Mouse (Mus musculus) left cerebral cortex, adult 18-20 months (tissue): ENCODE results near the gene Wnt10b. TPM values are rescaled to one million over a fixed set of nuclear protein-coding genes. Genes with fewer than 3 reads are reported as not detected.

Source experiments
- DNase-seq, 2 experiments: peaks; one replicate each; pipeline ENCODE4 v3.0.0; 2021 to 2022; ENCODE audit warnings: low spot score in 2 of 2, mixed read lengths in 1 of 2
- total RNA-seq, 2 experiments: library from RNA; stranded (reverse); gene quantifications; 2 replicates each; pipeline ENCODE4 v1.2.3; 2021

Gene Wnt10b
- total RNA-seq, 2 experiments from 2014 or later, result 0.63 to 1.1 TPM

DNA sequence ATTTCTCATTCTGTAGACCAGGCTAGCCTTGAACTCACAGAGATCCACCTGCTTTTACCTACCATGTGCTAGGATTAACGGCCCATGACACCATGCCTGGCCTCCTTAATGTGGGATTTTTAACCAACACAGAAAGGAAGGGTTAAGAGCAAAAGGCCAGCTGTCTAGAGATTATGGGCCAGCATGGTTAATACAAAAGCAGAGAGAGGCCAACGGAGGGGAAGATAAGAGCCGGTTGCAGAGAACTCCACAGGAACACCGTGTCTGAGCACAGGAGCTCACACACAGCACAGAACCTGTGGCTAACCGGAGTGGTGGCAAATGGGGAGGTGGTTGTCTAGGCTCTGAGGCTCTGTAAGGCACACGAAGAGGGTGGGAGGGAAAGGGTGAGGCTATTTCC is 44.6 kb downstream of the Wnt10b start:
- no peak for DNase-seq

DNA sequence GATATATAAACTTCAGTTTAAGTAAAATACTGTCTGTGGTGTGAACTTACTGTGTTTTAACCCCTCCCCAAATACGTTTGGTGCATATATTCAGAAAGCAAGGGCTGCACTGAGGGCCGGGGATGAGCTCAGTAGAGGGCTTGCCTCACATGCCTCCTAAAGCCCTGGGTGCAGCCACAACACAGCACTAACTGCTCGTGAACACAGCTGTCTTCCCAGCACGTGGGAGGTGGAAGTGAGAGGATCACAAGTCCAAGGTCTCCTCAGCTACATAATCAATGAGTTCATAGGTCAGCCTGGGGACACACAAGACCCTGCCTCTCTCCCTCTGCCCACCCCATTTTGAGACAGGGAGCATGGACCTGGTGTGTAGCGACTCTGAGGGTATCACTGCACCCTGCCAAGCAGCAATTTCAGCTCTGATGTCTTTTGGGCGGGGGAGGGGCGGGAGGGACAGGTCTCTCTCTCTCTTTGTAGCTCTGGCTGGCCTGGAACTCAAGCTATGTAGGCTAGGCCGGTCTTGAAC is 45.9 kb downstream of the Wnt10b start:
- no peak for DNase-seq

DNA sequence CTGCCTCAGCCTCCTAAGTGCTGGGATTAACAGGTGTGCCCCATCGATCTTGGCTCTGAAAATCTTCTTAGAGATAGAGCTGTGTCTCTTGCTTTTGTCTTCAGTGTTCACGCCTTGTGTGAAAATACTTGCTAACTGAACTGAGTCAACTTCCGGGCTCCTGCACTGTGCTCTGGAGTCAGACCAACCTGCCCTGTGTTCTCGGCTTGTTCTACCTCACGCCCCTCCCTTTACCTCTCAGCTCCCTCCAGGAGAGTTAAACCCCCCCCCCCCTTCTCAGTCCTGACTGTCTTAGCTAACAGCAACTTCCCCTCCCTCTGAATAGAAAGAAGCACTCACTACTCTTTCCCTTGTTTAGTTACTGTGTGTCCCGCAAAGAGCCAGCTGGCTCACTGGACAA is 47.2 kb downstream of the Wnt10b start:
- DNase-seq, result no peak

DNA sequence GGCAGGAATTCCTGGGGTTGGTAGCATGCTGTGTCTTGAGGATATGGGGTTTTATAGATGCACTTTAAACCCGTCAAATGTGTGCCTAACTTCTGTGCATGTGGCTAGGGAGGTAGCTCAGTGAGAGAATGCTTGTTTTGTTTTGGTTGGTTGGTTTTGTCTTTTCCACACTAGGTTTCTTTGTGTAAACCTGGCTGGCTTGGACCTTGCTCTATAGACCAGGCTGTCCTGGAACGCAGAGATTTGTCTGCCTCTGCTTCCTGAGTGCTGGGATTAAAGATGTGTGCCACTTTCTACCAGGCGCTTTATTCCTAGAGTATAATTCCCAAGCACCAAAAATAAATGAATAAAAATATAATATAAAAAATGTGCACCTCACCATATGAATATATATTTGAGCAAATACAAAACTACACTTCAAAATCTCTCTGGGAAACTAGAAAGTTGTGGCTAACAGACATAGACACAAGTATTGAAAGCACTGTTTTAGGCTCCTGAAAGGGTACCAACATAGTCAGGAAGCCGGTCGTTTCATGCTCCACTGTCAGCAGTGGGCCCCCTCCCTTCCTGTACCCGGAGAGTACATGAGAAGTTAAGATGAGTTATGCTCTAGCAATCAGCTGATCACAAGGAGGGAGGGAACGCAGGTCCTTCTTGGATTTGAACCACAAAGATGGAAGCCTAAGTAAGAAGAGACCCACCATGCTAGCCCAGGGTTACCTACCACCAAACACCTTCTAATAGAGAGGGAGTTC is 48.0 kb downstream of the Wnt10b start:
- DNase-seq, result no peak

DNA sequence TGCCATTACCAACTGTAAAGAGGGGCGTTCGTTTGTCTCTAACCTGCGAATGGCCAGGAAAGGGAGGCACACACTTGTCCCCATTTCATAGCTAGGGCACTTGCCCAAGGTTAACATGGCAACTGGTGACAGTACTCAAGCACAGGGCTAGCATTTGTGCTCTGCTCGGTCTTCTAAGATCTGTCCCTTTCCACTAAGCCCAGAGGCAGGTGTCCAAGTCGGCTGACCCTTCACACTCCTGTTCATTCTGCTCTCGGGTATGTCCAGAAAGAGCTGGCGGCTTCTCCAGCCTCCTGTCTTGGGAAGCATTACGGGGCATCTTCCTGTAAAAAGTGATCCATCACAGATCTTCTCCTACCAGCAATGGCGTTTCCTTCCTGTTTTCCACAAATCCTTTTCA is 49.6 kb downstream of the Wnt10b start:
- DNase-seq, result no peak

DNA sequence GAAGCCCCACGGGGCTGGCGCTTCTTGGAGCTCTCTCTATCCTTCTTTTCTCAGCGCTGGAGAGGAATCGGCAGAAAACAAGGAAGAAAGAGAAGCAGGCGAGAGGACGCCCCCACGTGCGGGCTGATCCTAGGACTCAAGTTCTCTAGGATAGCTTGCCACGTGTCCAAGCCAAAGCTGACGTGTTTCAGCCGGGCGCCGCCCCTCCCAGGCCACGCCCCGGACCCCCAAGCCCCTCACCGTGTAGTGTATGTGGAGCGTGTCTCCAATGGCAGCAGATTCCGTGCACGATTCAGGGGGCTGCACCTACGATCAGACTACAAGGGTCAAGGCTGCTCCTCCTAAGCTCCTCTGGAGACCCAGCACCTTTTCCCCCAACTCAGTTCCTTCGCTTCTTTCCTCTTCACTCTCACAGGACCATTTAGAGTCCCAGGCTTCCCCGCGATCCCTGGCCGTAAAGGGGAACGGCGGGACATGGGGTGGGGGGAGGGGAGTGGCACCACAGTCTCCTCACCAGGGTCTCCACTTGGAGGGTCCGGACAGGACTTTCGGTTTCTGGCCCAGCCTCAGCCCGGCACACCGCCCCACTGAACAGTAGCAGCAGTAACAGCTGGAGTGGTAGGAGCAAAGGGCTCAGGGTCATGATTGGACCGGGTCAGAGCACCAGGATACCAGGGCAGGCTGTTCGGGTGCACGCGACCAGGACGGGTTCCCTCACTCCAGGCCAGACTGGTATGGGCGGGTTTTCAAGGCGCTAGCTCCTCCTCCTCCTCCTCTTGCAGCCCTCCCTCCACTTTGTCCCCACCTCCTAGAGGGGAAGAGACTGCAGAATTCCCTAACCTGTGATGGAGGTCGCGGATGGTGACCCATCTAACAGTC is 50.3 kb downstream of the Wnt10b start, which contains the start of gene Fkbp11:
Gene Fkbp11 (minus strand): TSS at position 756 of the 879 bp plus-strand sequence.
- peak; percentile 19 to 38 for DNase-seq

DNA sequence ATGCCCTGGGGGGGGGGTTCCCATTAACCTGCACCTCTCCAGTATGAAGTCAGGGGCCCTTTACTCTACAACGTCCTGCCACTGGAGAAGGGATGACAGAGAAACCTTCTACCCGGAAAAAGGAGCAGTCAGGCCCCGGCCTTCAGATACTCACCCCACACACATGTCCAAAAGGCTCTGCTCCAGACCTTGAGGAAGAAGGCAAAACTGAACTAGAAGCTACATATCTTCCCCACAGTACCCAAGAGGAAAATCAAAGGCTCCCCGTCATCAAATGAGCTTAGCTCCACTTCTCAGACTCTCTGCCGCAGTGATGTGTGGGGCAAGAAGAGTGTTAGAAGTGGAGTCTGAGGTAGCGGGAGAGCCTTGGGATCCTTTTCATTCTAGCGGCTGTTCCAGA is 51.2 kb downstream of the Wnt10b start:
- no peak for DNase-seq

DNA sequence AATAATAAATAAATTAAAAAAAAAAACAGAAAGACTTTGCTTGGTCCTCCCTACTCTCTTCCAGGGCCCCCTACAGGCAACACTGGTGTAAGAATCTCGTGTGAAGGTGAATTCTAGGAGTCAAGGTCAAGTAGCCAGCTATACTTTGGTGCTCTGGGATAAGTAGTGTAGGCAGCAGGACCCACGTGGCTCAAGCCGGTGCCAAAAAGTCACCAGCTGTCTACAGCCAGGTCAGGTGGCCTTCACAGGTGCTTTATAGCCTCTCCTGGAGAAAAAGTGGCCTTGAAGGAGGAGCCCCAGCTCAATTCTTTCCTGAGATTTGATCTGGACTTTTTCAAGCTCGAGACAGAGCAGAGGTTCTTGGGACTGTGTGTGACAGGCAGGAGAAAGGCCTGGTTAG is 51.9 kb downstream of the Wnt10b start:
- no peak for DNase-seq

DNA sequence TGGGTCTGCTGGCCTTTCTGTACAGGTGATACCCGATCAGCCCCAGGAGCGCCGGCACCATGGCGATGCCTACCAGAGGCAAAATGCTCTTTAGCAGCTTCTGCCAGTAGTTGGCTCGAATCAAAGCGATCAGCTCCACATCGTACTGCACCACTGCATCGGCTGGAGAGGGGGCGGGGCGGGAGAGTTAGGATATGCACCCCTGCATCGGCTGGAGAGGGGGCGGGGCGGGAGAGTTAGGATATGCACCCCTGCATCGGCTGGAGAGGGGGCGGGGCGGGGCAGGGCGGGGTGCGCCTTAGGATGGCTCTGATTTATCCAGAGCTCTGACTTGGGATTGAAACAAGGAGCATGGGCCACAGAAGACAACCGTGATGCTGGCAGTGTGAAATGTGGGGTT is 53.5 kb downstream of the Wnt10b start:
- no peak for DNase-seq

DNA sequence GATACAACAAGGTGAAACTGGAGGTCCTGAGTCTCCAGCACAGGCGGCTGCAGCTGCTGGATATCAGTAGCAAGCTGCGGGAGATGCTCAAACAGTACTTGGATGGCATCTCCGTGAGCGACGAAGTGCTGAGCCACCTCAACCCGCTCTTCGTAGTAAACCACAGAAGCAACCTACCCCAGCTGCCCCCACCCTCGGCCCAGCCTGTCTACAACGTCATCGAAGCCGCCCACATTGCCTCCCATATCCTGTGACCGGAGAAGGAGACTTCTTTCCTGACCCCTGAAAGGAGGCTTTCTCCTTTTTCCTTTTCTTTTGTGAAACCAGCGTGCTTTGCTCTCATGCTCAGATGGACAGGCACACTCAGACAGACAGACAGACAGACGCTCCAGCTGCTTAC is 55.1 kb downstream of the Wnt10b start:
- no peak for DNase-seq

DNA sequence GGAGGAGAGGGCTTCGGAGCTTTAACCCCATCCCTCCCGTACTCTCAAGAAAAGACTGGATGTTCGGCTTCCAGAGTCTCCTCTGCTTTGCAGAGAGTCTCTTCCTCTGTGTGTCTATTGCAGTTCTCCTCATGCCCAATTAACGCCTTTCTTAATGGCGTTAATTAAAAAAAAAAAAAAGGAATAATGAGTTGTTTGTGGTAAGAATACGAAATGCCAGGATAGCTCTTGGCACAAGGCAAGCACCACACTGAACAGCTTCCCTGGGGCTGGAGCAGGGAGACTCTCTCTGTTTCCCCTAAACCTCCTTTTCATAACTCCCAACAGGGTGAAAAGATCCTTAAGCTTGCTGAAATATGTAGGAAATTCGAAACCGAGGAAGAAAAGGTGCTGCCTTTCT is 55.8 kb downstream of the Wnt10b start:
- DNase-seq, result no peak

Other genes starting within 250 kb of the Wnt10b start
- gene Kansl2, start 243.9 kb downstream of the Wnt10b start, total RNA-seq, result 10 to 100 TPM; 58.2 to 59.7 TPM
- 10 to 100 TPM; 40.4 to 46.0 TPM for gene Ccnt1, start 207.2 kb downstream of the Wnt10b start, total RNA-seq
- gene 4930415O20Rik, start 207.1 kb downstream of the Wnt10b start, total RNA-seq, result not detected
- gene Adcy6, start 168.1 kb downstream of the Wnt10b start, total RNA-seq, result 10 to 100 TPM; 45.8 to 49.7 TPM
- gene Cacnb3, start 147.3 kb downstream of the Wnt10b start, total RNA-seq, result 100 to 1,000 TPM; 267 to 278 TPM
- 10 to 100 TPM; 86.9 to 90.6 TPM for gene Ddx23, start 115.3 kb downstream of the Wnt10b start, total RNA-seq
- 10 to 100 TPM; 24.4 to 30.7 TPM for gene Rnd1, start 100.7 kb downstream of the Wnt10b start, total RNA-seq
- 10 to 100 TPM in 1 of 2 experiments, 1 to 10 TPM in 1; 9.5 to 10.5 TPM for gene Ccdc65, start 69.9 kb downstream of the Wnt10b start, total RNA-seq
- 1 to 10 TPM; 1.9 to 2.6 TPM for gene Fkbp11, start 50.0 kb downstream of the Wnt10b start, total RNA-seq
- 100 to 1,000 TPM; 724 to 773 TPM for gene Arf3, start 14.9 kb downstream of the Wnt10b start, total RNA-seq
- not detected for gene Wnt1, start 11.7 kb upstream of the Wnt10b start, total RNA-seq
- 100 to 1,000 TPM; 778 to 797 TPM for gene Ddn, start 31.3 kb upstream of the Wnt10b start, total RNA-seq
- 10 to 100 TPM; 54.6 to 56.2 TPM for gene Prkag1, start 53.4 kb upstream of the Wnt10b start, total RNA-seq
- 10 to 100 TPM; 74.3 to 77.8 TPM for gene Kmt2d, start 93.1 kb upstream of the Wnt10b start, total RNA-seq
- gene Rhebl1, start 116.4 kb upstream of the Wnt10b start, total RNA-seq, result 10 to 100 TPM in 1 of 2 experiments, 1 to 10 TPM in 1; 8.6 to 12.9 TPM
- under 1 TPM; 0.21 to 0.26 TPM for gene Dhh, start 120.4 kb upstream of the Wnt10b start, total RNA-seq
- 10 to 100 TPM; 12.9 to 17.9 TPM for gene Lmbr1l, start 140.1 kb upstream of the Wnt10b start, total RNA-seq
- 100 to 1,000 TPM; 584 to 602 TPM for gene Tuba1b, start 156.4 kb upstream of the Wnt10b start, total RNA-seq
- not detected for gene Gm49450, start 175.4 kb upstream of the Wnt10b start, total RNA-seq
- 100 to 1,000 TPM; 874 to 893 TPM for gene Tuba1a, start 175.6 kb upstream of the Wnt10b start, total RNA-seq